Mouse (Mus musculus) fat pad, adult 2 months (tissue): ENCODE measurements at regions not wholly inside any gene's neighbourhood (a gene's known extent, or its start where the extent isn't known, plus 50 kb on each side); places are given as distances from the start of the nearest gene placed in this dataset.

Experiments used
- DNase-seq: peaks from one replicate; pipeline ENCODE4 v3.0.0-alpha.2; 2011; ENCODE audit warnings: low read depth, low spot score; ENCODE audit errors: extremely low read depth

DNA sequence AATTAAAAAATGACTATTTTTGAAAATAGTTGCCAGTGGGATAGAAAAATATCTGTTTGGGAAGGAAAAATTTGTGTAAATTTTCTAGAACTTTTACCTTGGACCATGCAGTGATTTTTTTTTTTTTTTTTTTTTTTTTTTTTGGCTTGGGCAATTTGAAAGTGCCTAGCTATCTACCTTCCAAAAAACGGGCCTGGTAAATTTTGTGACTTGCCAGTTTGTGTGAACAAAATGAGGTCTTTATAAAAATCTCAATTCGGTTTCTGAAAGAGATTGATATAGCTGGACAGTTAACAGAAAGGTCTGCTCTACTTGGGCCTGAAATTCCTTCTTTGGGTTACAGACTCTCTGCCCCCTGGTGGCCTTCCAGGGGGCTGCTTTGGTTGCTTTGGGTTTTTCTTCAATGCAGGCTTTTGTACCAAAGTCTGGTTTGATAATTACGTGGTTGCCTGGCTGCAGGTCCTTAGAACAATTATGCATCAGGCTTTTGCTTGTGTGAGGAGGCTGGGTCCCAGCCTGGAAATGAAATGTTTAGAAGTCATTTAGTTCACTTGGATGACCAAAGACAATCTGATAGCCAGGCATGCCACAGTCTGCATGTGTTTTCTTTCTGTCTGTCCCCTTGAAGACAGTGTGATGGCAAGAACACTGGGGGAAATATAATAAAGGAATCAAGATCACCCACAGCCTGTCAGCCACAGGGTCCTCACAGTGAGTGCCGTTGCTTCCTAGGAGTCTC, 75.6 kb upstream of the Jazf1 start:
- DNase-seq = no peak

DNA sequence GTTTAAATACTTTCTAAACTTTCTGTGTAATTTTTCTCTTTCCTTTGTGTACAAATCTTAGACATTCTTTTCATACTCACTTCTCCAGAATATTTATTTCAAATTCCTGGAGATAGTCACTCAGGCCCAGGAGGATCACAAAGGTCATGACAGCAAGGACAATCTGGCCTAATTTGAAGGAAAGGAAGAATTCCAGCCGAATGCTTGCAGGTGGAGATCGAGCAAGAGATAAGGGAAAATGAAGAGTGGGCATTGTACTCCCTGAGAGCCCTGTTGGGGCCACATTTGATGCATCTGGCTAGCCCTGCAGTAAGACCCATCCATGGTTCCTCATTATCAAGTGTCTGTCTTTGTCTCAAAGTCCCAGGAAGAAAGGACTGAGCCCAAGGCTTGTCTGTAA, 66.0 kb upstream of the Jazf1 start:
- DNase-seq = no peak

GRCm38 (mm10) chr6:53130717-53131330, 62.4 kb upstream of the Jazf1 start:
- no peak for DNase-seq

- no peak for DNase-seq
These were observed 58.3 kb upstream of the Jazf1 start for GRCm38 (mm10) chr6:53126776-53127175.

DNA sequence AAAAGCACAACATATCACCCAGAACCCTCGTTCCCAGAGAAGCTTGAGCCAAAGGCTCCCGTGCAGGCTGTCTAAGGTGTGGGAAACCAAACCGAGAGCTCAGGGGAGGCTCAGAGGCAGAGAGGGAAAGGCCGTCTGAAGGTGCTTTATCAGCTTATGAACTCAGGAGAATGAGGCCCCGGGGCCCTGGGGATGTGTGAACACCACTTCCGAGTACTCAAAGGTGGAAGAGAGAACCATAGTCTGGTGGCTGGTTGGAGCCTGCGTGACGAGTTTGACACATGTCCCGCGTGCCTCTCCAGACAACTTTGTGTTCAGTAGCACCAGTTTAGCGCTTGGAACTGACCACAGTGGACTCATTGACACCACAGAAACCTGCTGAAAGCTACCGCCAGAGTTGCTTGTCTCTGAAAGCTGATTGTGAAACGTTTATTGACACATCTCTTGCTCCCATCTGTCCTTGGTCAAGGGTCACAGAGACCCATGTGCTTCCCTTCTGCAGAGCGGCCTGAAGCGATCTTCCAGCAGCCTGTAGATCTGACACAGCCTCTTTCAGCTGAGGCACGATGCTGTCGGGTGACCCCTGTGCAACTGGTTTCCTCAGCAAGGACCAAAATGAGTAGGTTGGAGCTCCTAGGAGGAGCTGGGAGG, 56.5 kb upstream of the Jazf1 start:
- no peak for DNase-seq

GRCm38 (mm10) chr6:53120385-53120784, 52.0 kb upstream of the Jazf1 start:
- DNase-seq = no peak
